Mouse (Mus musculus): ENCODE results near the gene Cybrd1. TPM values are rescaled to one million over a fixed set of nuclear protein-coding genes. Genes with fewer than 3 reads are reported as not detected.

Cybrd1 gene
- polyA plus RNA-seq (2015; fragmentation: Nextera tagmentation; extraction: Ambion mirVana), result 2.5 and 2.8 TPM in 2 replicates

GRCm38 (mm10) chr2:71117797-71118708, at the start of gene Cybrd1:
Gene Cybrd1, plus strand, starts transcription at chr2:71117923.

Other genes starting within 250 kb of the Cybrd1 start
- 21.1 and 22.0 TPM in 2 replicates for gene Dcaf17, start 62.6 kb upstream of the Cybrd1 start, polyA plus RNA-seq (2015; fragmentation: Nextera tagmentation; extraction: Ambion mirVana)
- 10.3 and 12.1 TPM in 2 replicates for gene Mettl8, start 62.3 kb upstream of the Cybrd1 start, polyA plus RNA-seq (2015; fragmentation: Nextera tagmentation; extraction: Ambion mirVana)
- gene Dync1i2, start 93.8 kb downstream of the Cybrd1 start, polyA plus RNA-seq (2015; fragmentation: Nextera tagmentation; extraction: Ambion mirVana), result 119 and 126 TPM in 2 replicates
- gene Slc25a12, start 249.8 kb downstream of the Cybrd1 start, polyA plus RNA-seq (2015; fragmentation: Nextera tagmentation; extraction: Ambion mirVana), result 106 and 114 TPM in 2 replicates